Mouse (Mus musculus): Measurements from ENCODE around the gene Wtip. TPM values are rescaled to one million over a fixed set of nuclear protein-coding genes. Genes with fewer than 3 reads are reported as not detected.
"Not testable (repeated sequence)": the region's sequence is repeated elsewhere in the genome, so short reads cannot be mapped to it uniquely, and the experiment has no call there.

The Wtip gene
- 5.3 and 5.8 TPM in 2 replicates for polyA plus RNA-seq (2014; fragmentation: Nextera tagmentation; extraction: Ambion mirVana)

- peaks cover 10% of the 10 kb centered on the region; the same call in 1 of the 2 replicates for H3K4me1 ChIP-seq (ENCODE audit: control insufficient read depth, insufficient read depth, low read length)
- peak within 1 kb of the TSS; percentile 79 for H3K4me3 ChIP-seq (ENCODE audit: low read depth, low read length)
- H3K27me3 ChIP-seq (ENCODE audit: control insufficient read depth, insufficient read depth, low read length): no peaks in the 10 kb centered on the region
- no peaks in the 10 kb centered on the region for H3K36me3 ChIP-seq (ENCODE audit: control insufficient read depth, insufficient read depth, low read length)
- ATAC-seq (ENCODE audit: insufficient read depth, low FRiP score, low TSS enrichment) (peak; percentile 82), DNase-seq (ENCODE audit: low spot score) (peak; percentile 92)
- peak within 1 kb of the TSS; percentile 60 for H3K4me2 ChIP-seq (ENCODE audit: low read depth)
- 3% methylated on average over 34 of the region's 65 CpGs for WGBS
- H3K9me3 ChIP-seq (ENCODE audit: control insufficient read depth, low read length): no peaks in the 10 kb centered on the region
- H3K27ac ChIP-seq (ENCODE audit: low read depth, low read length): peak within 1 kb of the TSS; percentile 73
- peak within 1 kb of the TSS; percentile 82 for H3K9ac ChIP-seq (ENCODE audit: low read length)
These were observed at the start of gene Wtip for GRCm38 (mm10) chr7:34133117-34133762. Gene Wtip (minus strand): TSS chr7:34133268.

DNA sequence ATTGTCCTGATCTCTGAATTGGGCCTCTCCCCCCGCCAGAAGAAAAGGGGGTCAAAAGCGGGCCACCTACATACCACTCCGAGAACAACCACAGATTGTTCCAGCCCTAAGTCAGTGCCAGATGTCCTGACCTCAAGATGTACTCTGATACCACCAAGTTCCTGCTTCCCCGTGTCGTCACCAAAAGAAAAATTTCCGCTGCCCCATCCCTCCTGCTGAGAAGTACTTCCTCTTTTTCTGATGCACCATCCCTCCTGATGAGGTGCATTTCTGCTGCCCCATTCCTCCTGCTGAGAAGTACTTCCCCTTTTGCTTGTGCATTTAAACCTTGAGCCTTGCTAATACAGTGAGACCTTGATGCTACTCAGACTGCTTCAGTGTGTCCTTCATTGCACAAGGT lies 43.2 kb upstream of the Wtip start:
- not testable (repeated sequence) for H3K27me3 ChIP-seq (ENCODE audit: control insufficient read depth, insufficient read depth, low read length); H3K4me3 ChIP-seq (ENCODE audit: low read depth, low read length); H3K36me3 ChIP-seq (ENCODE audit: control insufficient read depth, insufficient read depth, low read length); H3K4me2 ChIP-seq (ENCODE audit: low read depth); ATAC-seq (ENCODE audit: insufficient read depth, low FRiP score, low TSS enrichment); H3K4me1 ChIP-seq (ENCODE audit: control insufficient read depth, insufficient read depth, low read length); H3K9ac ChIP-seq (ENCODE audit: low read length); DNase-seq (ENCODE audit: low spot score); H3K9me3 ChIP-seq (ENCODE audit: control insufficient read depth, low read length); H3K27ac ChIP-seq (ENCODE audit: low read depth, low read length)
- 80% methylated on average over 6 of the region's 6 CpGs for WGBS

DNA sequence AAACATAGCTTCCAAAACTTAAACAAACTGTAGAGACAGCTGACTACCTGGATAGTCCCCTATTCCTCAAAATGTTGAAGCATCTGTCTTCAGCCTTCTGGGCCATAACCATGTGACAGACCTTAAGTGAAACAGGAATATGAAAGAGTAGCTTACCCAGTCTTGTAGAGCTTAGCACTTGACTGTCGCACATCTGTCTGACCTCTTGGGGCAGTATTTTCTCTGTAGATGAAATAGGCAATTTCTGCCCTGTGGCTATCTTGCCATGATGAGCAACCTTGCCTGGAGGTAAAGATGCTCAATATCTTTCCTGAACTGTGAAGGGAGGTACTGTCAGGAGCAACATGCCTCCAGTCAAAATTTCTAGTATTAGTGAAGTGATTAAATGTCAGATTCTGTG lies 39.2 kb upstream of the Wtip start:
- Histone ChIP-seq H3K4me3 (ENCODE audit: low read depth, low read length) (no peak overlapping the region), H3K27me3 (ENCODE audit: control insufficient read depth, insufficient read depth, low read length) (no peaks in the 10 kb centered on the region), H3K27ac (ENCODE audit: low read depth, low read length) (no peak overlapping the region), H3K4me2 (ENCODE audit: low read depth) (no peak overlapping the region), H3K4me1 (ENCODE audit: control insufficient read depth, insufficient read depth, low read length) (no peaks in the 10 kb centered on the region), H3K36me3 (ENCODE audit: control insufficient read depth, insufficient read depth, low read length) (no peaks in the 10 kb centered on the region), H3K9me3 (ENCODE audit: control insufficient read depth, low read length) (no peaks in the 10 kb centered on the region), H3K9ac (ENCODE audit: low read length) (no peak overlapping the region)
- DNase-seq (ENCODE audit: low spot score): no peak
- WGBS: 84% methylated on average over 1 of the region's 1 CpGs
- no peak for ATAC-seq (ENCODE audit: insufficient read depth, low FRiP score, low TSS enrichment)

DNA sequence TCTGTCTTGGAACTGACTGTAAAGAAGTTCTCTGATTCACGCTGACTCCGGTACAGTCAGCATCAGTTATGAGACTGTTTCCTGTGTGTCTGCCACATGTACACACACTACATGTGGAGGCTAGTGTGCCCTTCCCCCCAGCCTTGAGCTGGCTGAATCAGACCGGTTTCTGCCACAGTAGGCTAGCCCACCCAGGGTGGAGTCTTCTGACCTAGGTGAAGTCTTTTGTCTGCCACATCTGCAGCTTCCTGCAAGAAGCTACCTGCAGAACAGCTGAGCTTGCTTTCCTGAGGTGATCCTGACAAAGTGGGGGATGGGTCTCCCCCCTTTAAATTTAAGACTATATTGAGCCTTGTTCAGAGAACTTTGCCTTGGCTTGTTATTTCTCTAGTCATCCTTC lies 36.4 kb upstream of the Wtip start, which contains the start of gene Uba2:
Uba2 (minus strand) TSS at position 146 of the 400 bp plus-strand sequence.
- no peak for ATAC-seq (ENCODE audit: insufficient read depth, low FRiP score, low TSS enrichment)
- peak within 1 kb of the TSS; percentile 71 for H3K4me3 ChIP-seq (ENCODE audit: low read depth, low read length)
- 76% methylated on average over 3 of the region's 3 CpGs for WGBS
- H3K4me2 ChIP-seq (ENCODE audit: low read depth): peak within 1 kb of the TSS; percentile 68
- no peaks in the 10 kb centered on the region for H3K27me3 ChIP-seq (ENCODE audit: control insufficient read depth, insufficient read depth, low read length)
- H3K27ac ChIP-seq (ENCODE audit: low read depth, low read length): peak within 1 kb of the TSS; percentile 81; the same call in 1 of the 2 replicates
- H3K9ac ChIP-seq (ENCODE audit: low read length): peak within 1 kb of the TSS; percentile 88
- no peaks in the 10 kb centered on the region for H3K9me3 ChIP-seq (ENCODE audit: control insufficient read depth, low read length)
- DNase-seq (ENCODE audit: low spot score): no peak
- peaks cover 4% of the 10 kb centered on the region; the same call in 1 of the 2 replicates for H3K36me3 ChIP-seq (ENCODE audit: control insufficient read depth, insufficient read depth, low read length)
- 0 out of 2 replicates have a peak, but pooled peaks cover 4% of the 10 kb centered on the region for H3K4me1 ChIP-seq (ENCODE audit: control insufficient read depth, insufficient read depth, low read length)

DNA sequence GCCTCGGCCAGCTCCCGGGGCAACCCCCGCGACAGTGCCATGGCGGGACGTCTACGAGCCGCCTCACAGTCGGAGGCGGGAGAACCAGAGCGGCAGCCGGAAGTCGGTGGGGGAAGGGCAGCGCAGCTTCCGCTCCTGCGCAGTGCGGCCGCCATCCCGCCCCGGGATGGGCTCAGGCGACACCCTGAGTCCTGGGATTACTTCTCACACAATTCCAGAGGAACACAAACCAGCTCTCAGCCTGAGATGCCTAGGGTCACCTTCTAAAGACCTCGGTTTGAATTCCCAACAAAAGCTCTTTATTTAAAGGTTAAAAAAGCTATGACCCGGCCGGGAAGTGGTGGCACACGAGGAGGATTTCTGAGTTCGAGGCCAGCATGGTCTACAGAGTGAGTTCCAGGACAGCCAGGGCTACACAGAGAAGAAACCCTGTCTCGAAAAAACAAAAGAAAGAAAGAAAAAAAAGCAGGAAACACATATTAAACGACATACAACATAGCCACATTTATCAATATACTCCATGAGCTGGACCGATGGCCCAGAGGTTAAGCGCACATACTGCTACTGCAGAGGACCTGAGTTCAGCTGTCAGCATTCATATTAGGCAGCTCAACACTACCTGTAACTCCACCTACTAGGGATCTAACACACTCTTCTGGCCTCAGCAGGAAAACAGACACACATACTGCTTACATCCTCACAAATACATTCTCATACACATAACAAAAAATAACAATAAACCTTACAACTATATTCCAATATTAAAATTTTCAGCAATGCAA lies 35.6 kb upstream of the Wtip start:
- H3K4me1 ChIP-seq (ENCODE audit: control insufficient read depth, insufficient read depth, low read length): 0 out of 2 replicates have a peak, but pooled peaks cover 4% of the 10 kb centered on the region
- peak; percentile 94 for DNase-seq (ENCODE audit: low spot score)
- H3K36me3 ChIP-seq (ENCODE audit: control insufficient read depth, insufficient read depth, low read length): peaks cover 5% of the 10 kb centered on the region
- no peaks in the 10 kb centered on the region for H3K9me3 ChIP-seq (ENCODE audit: control insufficient read depth, low read length)
- H3K4me3 ChIP-seq (ENCODE audit: low read depth, low read length): peak overlapping the region; percentile 71
- no peaks in the 10 kb centered on the region for H3K27me3 ChIP-seq (ENCODE audit: control insufficient read depth, insufficient read depth, low read length)
- H3K9ac ChIP-seq (ENCODE audit: low read length): peak overlapping the region; percentile 88
- WGBS: 11% methylated on average over 30 of the region's 30 CpGs
- H3K4me2 ChIP-seq (ENCODE audit: low read depth): peak overlapping the region; percentile 68
- H3K27ac ChIP-seq (ENCODE audit: low read depth, low read length): peak overlapping the region; percentile 81
- peak; percentile 94 for ATAC-seq (ENCODE audit: insufficient read depth, low FRiP score, low TSS enrichment)

DNA sequence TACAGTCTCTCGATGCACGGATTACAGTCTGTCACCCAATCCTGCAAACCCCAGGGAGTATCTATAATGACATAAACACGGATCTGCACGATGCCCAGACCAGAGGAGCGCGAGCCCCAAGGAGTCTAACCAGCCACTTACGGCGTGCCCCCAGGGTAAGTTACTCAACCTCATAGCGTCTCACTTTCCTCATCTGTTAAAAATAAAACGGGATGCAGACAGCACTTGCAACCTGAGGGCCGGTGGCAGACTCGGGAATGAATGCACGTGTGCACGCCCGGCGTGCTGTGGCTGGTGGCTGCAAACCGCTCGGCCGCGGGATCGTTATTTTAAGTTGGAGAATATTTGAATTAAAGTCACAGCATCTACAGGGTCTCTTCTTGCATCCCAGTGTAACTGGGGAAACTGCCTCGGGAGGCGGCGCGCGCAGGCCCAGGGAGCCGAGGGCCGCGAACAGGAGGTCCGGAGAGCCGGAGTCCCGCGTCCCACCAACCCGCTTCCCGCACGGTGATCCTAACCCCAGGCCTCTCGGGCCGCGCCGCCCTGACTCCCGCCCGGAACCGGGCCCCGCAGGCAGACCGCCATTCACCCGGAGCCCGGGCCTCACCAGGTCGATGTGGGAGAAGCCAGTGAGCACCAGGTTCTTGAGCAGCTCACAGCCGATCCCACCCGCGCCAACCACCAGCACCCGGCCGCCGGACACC lies 34.9 kb upstream of the Wtip start:
- no peaks in the 10 kb centered on the region for H3K9me3 ChIP-seq (ENCODE audit: control insufficient read depth, low read length)
- peak overlapping the region; percentile 71 for H3K4me3 ChIP-seq (ENCODE audit: low read depth, low read length)
- under 1% methylated on average over 54 of the region's 54 CpGs for WGBS
- no peaks in the 10 kb centered on the region for H3K27me3 ChIP-seq (ENCODE audit: control insufficient read depth, insufficient read depth, low read length)
- peak overlapping the region; percentile 68 for H3K4me2 ChIP-seq (ENCODE audit: low read depth)
- peaks cover 10% of the 10 kb centered on the region for H3K36me3 ChIP-seq (ENCODE audit: control insufficient read depth, insufficient read depth, low read length)
- ATAC-seq (ENCODE audit: insufficient read depth, low FRiP score, low TSS enrichment) (peak; percentile 82), DNase-seq (ENCODE audit: low spot score) (no peak)
- peak overlapping the region; percentile 88 for H3K9ac ChIP-seq (ENCODE audit: low read length)
- H3K27ac ChIP-seq (ENCODE audit: low read depth, low read length): peak overlapping the region; percentile 81
- H3K4me1 ChIP-seq (ENCODE audit: control insufficient read depth, insufficient read depth, low read length): 0 out of 2 replicates have a peak, but pooled peaks cover 4% of the 10 kb centered on the region

- ATAC-seq (ENCODE audit: insufficient read depth, low FRiP score, low TSS enrichment) (no peak), DNase-seq (ENCODE audit: low spot score) (peak; percentile 41)
- H3K9me3 ChIP-seq (ENCODE audit: control insufficient read depth, low read length): no peaks in the 10 kb centered on the region
- WGBS: 58% methylated on average over 4 of the region's 4 CpGs
- no peak overlapping the region for H3K27ac ChIP-seq (ENCODE audit: low read depth, low read length)
- H3K4me1 ChIP-seq (ENCODE audit: control insufficient read depth, insufficient read depth, low read length): 0 out of 2 replicates have a peak, but pooled peaks cover 4% of the 10 kb centered on the region
- H3K9ac ChIP-seq (ENCODE audit: low read length): no peak overlapping the region
- H3K27me3 ChIP-seq (ENCODE audit: control insufficient read depth, insufficient read depth, low read length): no peaks in the 10 kb centered on the region
- H3K4me2 ChIP-seq (ENCODE audit: low read depth): no peak overlapping the region
- no peak overlapping the region for H3K4me3 ChIP-seq (ENCODE audit: low read depth, low read length)
- peaks cover 13% of the 10 kb centered on the region for H3K36me3 ChIP-seq (ENCODE audit: control insufficient read depth, insufficient read depth, low read length)
These were observed 33.8 kb upstream of the Wtip start for GRCm38 (mm10) chr7:34166850-34167249.

DNA sequence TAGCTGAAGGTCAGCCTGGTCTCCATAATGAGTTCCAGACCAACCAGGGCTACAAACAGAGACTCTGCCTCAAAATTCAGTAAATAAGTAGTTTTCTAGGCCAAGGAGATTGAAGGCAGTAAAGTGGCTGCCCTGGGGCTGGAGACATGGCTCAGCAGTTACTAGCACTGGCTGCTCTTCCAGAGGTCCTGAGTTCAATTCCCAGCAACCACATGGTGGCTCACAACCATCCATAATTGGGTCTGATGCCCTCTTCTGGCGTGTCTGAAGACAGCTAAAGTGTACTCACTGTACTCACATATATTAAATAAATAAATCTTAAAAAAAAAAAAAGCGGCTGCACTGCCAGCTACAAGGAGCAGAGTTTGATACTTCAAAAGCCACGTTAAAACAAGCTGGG lies 32.9 kb upstream of the Wtip start:
- H3K36me3 ChIP-seq (ENCODE audit: control insufficient read depth, insufficient read depth, low read length): peaks cover 16% of the 10 kb centered on the region
- H3K9me3 ChIP-seq (ENCODE audit: control insufficient read depth, low read length): no peaks in the 10 kb centered on the region
- ATAC-seq (ENCODE audit: insufficient read depth, low FRiP score, low TSS enrichment): no peak
- H3K27ac ChIP-seq (ENCODE audit: low read depth, low read length): no peak overlapping the region
- WGBS: 86% methylated on average over 3 of the region's 3 CpGs
- H3K4me2 ChIP-seq (ENCODE audit: low read depth): no peak overlapping the region
- H3K4me1 ChIP-seq (ENCODE audit: control insufficient read depth, insufficient read depth, low read length): 0 out of 2 replicates have a peak, but pooled peaks cover 4% of the 10 kb centered on the region
- no peak for DNase-seq (ENCODE audit: low spot score)
- H3K27me3 ChIP-seq (ENCODE audit: control insufficient read depth, insufficient read depth, low read length): no peaks in the 10 kb centered on the region
- no peak overlapping the region for H3K4me3 ChIP-seq (ENCODE audit: low read depth, low read length)
- no peak overlapping the region for H3K9ac ChIP-seq (ENCODE audit: low read length)
